Mouse (Mus musculus) neural tube, embryonic 10.5 days (tissue): ENCODE data around the gene Laptm5.
A peak's percentile ranks its signal among the peaks of the same experiment; 100 is the strongest.

Source experiments
- DNase-seq: peaks from one replicate; pipeline ENCODE4 v3.0.0-alpha.2; 2017; ENCODE audit warnings: low spot score; ENCODE audit errors: extremely low spot score

Laptm5 gene

GRCm38 (mm10) chr4:130919750-130920356, 6.9 kb downstream of the Laptm5 start:
- DNase-seq = no peak

GRCm38 (mm10) chr4:130920951-130921693, 8.2 kb downstream of the Laptm5 start:
- no peak for DNase-seq

DNA sequence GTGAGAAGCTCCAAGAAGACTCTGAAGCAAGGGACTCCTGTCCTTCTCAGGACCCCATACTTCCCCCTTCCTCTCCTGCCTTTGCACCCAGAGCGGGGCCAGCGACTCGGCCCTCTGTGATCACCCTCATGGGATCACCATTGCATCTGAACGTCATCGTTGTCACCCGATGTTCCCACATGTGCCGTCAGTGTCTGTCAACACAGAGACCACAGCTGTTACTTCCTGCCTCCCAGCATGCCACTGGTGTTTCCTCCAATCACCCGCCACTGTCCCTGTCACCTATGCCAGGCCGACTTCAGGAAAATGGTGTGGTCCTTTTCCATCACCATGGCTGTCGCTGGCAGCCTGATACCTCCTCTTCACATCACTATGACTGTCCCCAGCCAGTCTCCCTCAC, 9.1 kb downstream of the Laptm5 start:
- DNase-seq = no peak

GRCm38 (mm10) chr4:130926274-130926673, 13.3 kb downstream of the Laptm5 start:
- DNase-seq = no peak

DNA sequence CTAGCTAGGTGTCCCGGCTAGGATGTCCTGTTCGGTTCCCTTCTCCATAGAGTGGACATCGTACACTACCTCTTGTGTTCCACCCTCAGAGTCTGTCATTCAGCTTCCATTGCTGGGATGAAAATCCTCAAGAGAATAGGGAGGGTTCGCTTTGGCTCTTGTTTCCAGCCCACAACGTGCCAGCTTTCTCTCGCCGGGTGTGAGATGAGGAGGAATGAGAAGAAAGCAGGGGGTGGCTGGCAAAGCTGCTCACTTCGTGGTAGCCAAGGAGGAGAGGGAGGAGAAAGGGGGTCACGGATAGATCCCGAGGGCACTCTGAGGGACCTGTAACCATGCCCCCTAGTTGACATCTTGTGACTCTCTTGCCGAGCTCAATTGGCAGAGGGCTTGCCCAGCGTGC, 14.9 kb downstream of the Laptm5 start:
- no peak for DNase-seq

DNA sequence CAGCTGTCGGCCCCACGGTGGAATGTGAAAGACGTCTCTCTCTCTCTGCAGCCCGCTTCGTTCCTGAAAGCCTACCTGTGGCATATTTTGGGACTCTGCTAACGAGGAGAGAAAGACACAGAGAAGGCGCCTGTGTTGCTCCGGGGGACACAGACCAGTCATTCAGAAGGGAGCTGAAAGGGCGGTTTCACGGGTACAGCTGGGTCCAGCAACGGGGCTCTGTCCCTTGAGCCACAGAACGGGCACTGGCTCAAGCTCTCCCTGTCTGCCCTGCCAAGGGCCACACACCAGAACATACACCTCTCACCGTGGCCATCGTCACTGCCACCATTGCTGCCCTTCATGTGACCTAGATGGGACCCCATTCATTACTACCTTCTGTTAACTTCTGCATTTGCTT, 29.7 kb downstream of the Laptm5 start:
- DNase-seq = no peak

- DNase-seq = no peak
Measured at GRCm38 (mm10) chr4:130944112-130944511, 31.2 kb downstream of the Laptm5 start, which contains the start of gene Matn1. TSS of gene Matn1 (plus strand) at chr4:130944385.

DNA sequence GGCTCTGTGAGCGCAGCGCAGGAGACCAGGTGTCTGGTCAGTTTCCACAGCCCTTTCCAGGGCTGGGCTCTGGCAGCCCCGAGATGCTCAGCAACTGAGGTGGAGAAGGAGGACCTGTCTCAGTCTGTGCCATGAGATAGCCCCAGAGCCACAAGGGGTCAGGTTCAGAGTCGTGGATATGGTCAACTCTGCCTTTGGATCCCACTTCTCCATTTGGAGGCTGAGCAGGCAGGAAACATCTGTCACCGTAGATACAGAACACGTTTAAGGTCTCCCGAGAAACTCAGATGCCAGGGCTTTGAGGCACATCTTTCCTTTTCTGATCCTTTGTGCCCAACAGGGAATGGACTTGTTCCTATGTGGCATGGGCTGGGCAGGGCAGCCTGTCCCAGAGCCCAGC, 31.9 kb downstream of the Laptm5 start:
- DNase-seq = no peak

GRCm38 (mm10) chr4:130947094-130947647, 34.2 kb downstream of the Laptm5 start:
- DNase-seq = peak; percentile 60

GRCm38 (mm10) chr4:130949821-130950384, 37.0 kb downstream of the Laptm5 start:
- DNase-seq = no peak

DNA sequence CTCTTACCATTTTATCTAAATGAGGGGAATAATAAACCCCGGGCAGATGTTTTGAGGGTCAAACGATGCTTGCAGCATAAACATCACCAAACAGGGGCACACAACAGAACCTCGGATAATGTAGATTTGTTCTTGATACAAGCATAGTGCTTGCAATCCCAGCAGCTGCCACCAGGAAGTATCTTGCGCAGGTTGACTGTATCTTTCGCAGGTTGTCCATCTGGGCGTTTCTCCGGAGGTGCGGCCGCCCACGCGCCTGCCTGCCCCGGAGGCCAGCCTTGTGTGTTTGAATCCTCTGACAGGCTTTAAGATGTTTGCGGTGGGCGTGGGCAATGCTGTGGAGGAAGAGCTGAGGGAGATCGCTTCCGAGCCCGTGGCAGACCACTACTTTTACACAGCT, 39.6 kb downstream of the Laptm5 start:
- DNase-seq = peak; percentile 25

DNA sequence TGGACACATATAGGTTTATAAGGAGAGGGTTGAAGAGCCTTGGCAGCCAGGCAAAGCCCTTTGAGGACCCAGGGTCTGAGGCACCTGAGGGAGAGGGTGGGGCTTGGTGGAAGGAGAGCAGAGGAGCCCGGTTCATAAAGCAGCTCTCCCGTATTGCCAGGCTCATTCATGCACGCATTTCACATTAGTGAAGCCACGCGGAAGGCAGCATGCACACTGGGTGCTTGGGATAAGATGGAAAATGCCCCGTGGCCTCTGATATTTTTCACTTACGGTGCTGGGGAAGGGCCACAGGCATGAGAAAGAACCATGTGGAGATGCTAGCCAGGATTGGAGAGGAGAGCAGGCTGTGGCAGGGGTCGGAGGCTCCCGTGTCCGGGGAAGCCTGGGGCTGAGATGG, 44.2 kb downstream of the Laptm5 start:
- DNase-seq = no peak

GRCm38 (mm10) chr4:130958812-130959211, 45.9 kb downstream of the Laptm5 start:
- no peak for DNase-seq

DNA sequence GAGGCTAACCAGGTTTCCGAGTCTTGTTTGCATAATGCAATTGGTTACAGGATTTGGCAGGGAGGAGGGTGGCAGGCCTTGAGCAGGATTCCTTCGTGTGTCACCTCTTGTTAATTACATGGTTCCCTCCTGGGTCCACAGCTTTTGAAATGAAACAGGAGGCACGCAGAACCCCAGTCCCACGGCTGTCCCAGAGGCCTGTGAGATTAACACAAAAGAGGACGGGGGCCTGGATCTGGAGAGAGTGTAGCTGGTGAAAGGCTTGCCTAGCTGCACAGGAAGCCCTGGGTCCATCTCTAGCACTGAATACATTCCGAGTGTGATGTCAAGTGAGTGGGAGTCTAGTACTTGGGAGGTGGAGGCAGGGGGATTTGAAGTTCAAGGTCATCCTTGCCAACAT, 46.8 kb downstream of the Laptm5 start:
- DNase-seq = no peak

GRCm38 (mm10) chr4:130960118-130960734, 47.3 kb downstream of the Laptm5 start:
- DNase-seq = peak; percentile 92

GRCm38 (mm10) chr4:130971278-130971677, 58.4 kb downstream of the Laptm5 start:
- DNase-seq = no peak

DNA sequence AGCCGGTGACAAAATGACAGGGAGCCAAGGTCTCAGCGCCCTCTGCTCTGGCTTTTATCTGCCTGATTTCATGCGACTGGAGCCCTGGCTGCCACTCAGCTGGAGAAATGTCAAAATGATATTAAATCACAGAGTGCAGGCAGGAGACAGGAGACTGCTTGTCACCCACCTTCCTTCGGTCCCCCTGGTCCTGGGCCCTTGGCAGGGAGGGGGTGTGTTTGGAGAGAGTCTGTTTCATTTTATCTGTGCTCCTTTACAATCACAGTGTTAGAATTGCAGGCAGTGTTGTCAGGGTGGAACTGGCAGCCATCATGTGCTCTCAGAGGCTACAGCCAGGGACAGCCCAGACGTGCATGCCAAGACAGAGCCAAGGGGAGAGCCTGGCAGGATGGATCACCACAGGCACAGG, 59.5 kb downstream of the Laptm5 start:
- no peak for DNase-seq

DNA sequence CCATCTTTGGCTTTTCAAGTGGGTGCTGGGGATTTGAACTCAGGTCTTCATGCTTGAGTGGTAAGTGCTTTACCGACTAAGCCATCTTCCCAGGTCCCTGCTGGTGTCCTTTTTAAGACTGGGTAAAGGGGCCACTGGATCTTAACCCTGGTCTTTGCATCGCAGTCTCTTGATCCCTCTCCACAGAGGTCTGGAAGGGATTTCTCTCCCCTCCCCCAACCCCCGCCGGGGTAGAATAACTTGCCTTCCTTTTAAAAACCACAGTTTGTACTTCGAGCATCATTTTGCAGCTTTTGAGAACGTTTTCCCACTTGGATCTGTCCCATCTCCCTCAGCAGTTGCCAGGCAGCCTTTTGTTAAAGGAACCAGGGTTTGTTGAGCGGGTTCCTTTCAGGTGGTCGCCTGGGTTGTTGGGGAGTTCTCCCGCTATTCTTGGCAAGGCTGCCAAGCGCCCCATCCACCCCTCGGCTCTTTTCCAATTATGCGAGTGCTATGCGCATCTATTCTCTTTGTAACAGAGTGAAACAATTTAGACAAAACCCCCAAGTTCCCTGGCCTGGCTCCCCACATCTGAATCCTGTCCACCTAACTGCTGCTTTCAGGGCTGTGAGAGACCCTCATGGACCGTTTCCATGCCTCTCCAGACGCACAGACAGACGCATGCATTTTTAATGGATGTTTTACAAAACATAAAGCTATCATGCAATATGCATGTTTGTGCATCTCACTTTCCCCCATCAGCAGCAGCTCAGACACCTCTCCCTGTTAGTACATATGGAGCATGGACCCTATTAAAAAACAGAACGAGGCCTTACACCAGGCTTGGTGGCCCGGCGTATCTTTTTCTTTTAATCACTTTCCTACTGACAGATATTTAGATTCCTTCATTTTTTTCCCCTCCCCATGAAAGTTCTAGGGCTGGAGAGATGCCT, 60.7 kb downstream of the Laptm5 start:
- DNase-seq = no peak

GRCm38 (mm10) chr4:130978981-130979380, 66.1 kb downstream of the Laptm5 start:
- no peak for DNase-seq

GRCm38 (mm10) chr4:130984416-130985182, 71.7 kb downstream of the Laptm5 start:
- no peak for DNase-seq
